Mouse (Mus musculus) brain, embryonic 14.5 days (tissue): ENCODE measurements at regions not wholly inside any gene's neighbourhood (a gene's known extent, or its start where the extent isn't known, plus 50 kb on each side); places are given as distances from the start of the nearest gene placed in this dataset.

Experiments
- CTCF ChIP-seq: fragments of 200-500 bp; IDR thresholded peaks from 2 replicates; pipeline ENCODE4 v1.5.1; 2012; ENCODE audit warnings: inconsistent platforms, mild to moderate bottlenecking, moderate library complexity, borderline replicate concordance; ENCODE audit not compliant: insufficient read depth, insufficient read length; ENCODE audit errors: extremely low read depth
- POLR2A ChIP-seq: fragments of 200-500 bp; IDR thresholded peaks from 2 replicates; pipeline ENCODE4 v1.6.1; 2012; ENCODE audit warnings: mild to moderate bottlenecking, inconsistent platforms, borderline replicate concordance; ENCODE audit not compliant: poor library complexity, insufficient read depth, insufficient read length, severe bottlenecking; ENCODE audit errors: extremely low read depth

DNA sequence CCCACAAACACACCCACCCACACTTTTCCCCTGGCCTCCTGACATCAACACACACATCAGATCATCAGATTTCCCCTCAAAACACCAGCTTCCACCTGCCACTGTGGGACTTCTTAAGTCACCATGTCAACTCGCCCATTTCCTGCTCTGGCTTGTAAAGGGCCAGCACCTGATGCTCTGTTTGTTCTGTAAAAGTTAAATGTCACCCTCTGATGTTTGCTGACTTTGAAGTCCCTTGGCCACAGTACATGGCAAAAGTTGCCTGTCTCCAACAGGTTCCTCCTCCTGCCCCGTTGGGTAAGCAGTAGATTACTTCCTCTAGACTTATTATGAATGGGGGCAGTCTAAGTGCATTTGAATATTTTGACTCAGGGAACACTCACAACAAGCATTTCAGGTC is 611.3 kb downstream of the Zfp706 start:
- TF ChIP-seq POLR2A (no peak), CTCF (no peak)
